Mouse (Mus musculus) hindbrain, postnatal 0 days (tissue): ENCODE measurements at regions not wholly inside any gene's neighbourhood (a gene's known extent, or its start where the extent isn't known, plus 50 kb on each side); places are given as distances from the start of the nearest gene placed in this dataset.

ENCODE experiments used
- ATAC-seq: fragments of 200-750 bp; cut with Nextera tagmentation; 2 replicates; pipeline ENCODE4 v1.8.0; 2017; ENCODE audit warnings: mild to moderate bottlenecking, moderate TSS enrichment, moderate library complexity
- DNase-seq: peaks from one replicate; pipeline ENCODE4 v3.0.0-alpha.2; 2015; ENCODE audit warnings: low spot score
- H3K27ac ChIP-seq: fragments of 300-500 bp; sonication (generic); 2 replicates; pipeline ENCODE4 v1.5.1; 2014; ENCODE audit warnings: mild to moderate bottlenecking
- H3K27me3 ChIP-seq: fragments of 300-500 bp; sonication (generic); 2 replicates; pipeline ENCODE4 v1.6.1; 2014; ENCODE audit warnings: low read length, mixed read lengths; ENCODE audit not compliant: insufficient read depth
- H3K36me3 ChIP-seq: fragments of 300-500 bp; sonication (generic); 2 replicates; pipeline ENCODE4 v1.6.1; 2014; ENCODE audit warnings: low read length, mixed read lengths; ENCODE audit not compliant: insufficient read depth
- H3K4me1 ChIP-seq: fragments of 300-500 bp; sonication (generic); 2 replicates; pipeline ENCODE4 v1.6.1; 2014; ENCODE audit warnings: antibody characterized with exemption, low read length, mixed read lengths; ENCODE audit not compliant: insufficient read depth
- H3K4me2 ChIP-seq: fragments of 300-500 bp; sonication (generic); 2 replicates; pipeline ENCODE4 v1.6.1; 2014; ENCODE audit warnings: low read depth, mild to moderate bottlenecking, low read length, moderate library complexity, mixed read lengths
- H3K4me3 ChIP-seq: fragments of 300-500 bp; sonication (generic); 2 replicates; pipeline ENCODE4 v1.5.1; 2014; ENCODE audit warnings: low read length
- H3K9ac ChIP-seq: fragments of 300-500 bp; sonication (generic); replicated peaks from 2 replicates; pipeline ENCODE4 v1.6.1; 2014; ENCODE audit warnings: mild to moderate bottlenecking, low read length, moderate library complexity, mixed read lengths
- H3K9me3 ChIP-seq: fragments of 300-500 bp; sonication (generic); 2 replicates; pipeline ENCODE4 v1.6.1; 2016; ENCODE audit warnings: low read length, mixed read lengths
- CTCF ChIP-seq: IDR thresholded peaks from 2 replicates; pipeline ENCODE4 v1.5.1; 2016; ENCODE audit warnings: antibody characterized with exemption, control low read depth, low read depth
- WGBS: fragments of 180-500 bp; shearing (Covaris S2); extraction: QIAGEN DNeasy Blood & Tissue Kit; methylation state at CpG from one replicate; pipeline ENCODE4 v1.1.7; 2014; 5-methylcytosine and 5-hydroxymethylcytosine counted together

DNA sequence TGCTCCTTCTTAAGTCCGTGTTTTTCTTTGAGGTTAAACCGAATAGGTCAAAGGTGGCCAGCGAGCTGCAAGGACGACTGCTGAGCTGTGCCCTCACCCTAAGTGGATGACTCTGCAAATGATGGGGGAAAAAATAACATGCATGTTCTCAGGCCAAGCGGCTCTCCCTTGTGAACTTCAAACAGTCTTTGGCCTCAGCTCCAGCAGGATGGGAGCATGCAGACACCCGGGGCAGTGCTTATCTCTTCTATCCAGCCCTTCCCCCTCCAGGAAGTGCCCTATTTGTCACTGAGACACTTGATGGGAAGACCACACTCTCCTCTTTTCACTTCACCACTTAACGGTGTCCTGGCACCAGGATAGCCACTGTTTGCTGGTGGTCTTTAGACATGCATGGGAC, 157.3 kb upstream of the Serp2 start:
- ATAC-seq (no peak), DNase-seq (no peak)
- no peaks in the 10 kb centered on the region for H3K36me3 ChIP-seq
- no peaks in the 10 kb centered on the region for H3K27me3 ChIP-seq
- no peak overlapping the region for H3K27ac ChIP-seq
- H3K9me3 ChIP-seq = no peaks in the 10 kb centered on the region
- WGBS = 74% methylated on average over 7 of the region's 7 CpGs
- H3K4me1 ChIP-seq = no peaks in the 10 kb centered on the region
- no peak overlapping the region for H3K9ac ChIP-seq
- H3K4me2 ChIP-seq = no peak overlapping the region
- H3K4me3 ChIP-seq = no peak overlapping the region
- TF ChIP-seq CTCF = no peak

DNA sequence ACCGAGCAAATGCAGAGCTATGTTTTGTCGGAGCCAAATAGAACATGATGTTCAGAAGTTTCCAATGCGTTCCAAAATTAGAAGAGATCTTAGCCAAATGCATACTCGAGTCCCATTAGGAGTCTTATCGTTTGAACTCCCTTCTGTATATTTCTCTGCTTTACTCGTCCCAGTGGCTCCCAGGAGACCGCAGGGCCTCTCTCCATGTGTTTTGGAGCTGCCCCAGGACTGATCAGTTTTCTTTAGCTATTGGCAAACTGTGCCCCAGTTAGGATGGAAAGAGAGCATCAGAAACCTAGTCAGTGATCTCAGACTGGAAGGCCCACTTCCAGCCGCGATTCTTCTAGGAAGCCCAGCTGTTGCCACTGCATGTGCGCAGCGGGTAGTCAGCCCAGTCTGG, 152.0 kb upstream of the Serp2 start:
- H3K27me3 ChIP-seq = no peaks in the 10 kb centered on the region
- H3K36me3 ChIP-seq = no peaks in the 10 kb centered on the region
- no peak for ATAC-seq
- DNase-seq = no peak
- H3K27ac ChIP-seq = 0 out of 2 replicates have a peak overlapping the region, but pooled peaks have one; percentile 16
- H3K4me2 ChIP-seq = no peak overlapping the region
- no peaks in the 10 kb centered on the region for H3K4me1 ChIP-seq
- H3K4me3 ChIP-seq = no peak overlapping the region
- H3K9ac ChIP-seq = no peak overlapping the region
- no peak for TF ChIP-seq CTCF
- H3K9me3 ChIP-seq = no peaks in the 10 kb centered on the region
- WGBS = 77% methylated on average over 11 of the region's 11 CpGs

- no peak overlapping the region for H3K27ac ChIP-seq
- H3K9ac ChIP-seq = no peak overlapping the region
- H3K4me1 ChIP-seq = 0 out of 2 replicates have a peak, but pooled peaks cover 4% of the 10 kb centered on the region
- no peak overlapping the region for H3K4me2 ChIP-seq
- ATAC-seq (no peak), DNase-seq (no peak)
- H3K9me3 ChIP-seq = no peaks in the 10 kb centered on the region
- no peak for TF ChIP-seq CTCF
- H3K36me3 ChIP-seq = no peaks in the 10 kb centered on the region
- H3K4me3 ChIP-seq = no peak overlapping the region
- WGBS = 90% methylated on average over 7 of the region's 7 CpGs
- no peaks in the 10 kb centered on the region for H3K27me3 ChIP-seq
Measured at GRCm38 (mm10) chr14:76703373-76703764, 146.7 kb upstream of the Serp2 start.

GRCm38 (mm10) chr14:76702709-76703372, 146.2 kb upstream of the Serp2 start:
- Histone ChIP-seq H3K4me2 (no peak overlapping the region), H3K4me1 (0 out of 2 replicates have a peak, but pooled peaks cover 4% of the 10 kb centered on the region), H3K9ac (no peak overlapping the region), H3K9me3 (no peaks in the 10 kb centered on the region), H3K4me3 (no peak overlapping the region), H3K27ac (no peak overlapping the region), H3K27me3 (no peaks in the 10 kb centered on the region), H3K36me3 (no peaks in the 10 kb centered on the region)
- DNase-seq (no peak), ATAC-seq (0 out of 2 replicates have a peak, but pooled peaks have one; percentile 47)
- TF ChIP-seq CTCF = no peak
- WGBS = 64% methylated on average over 8 of the region's 8 CpGs

- Histone ChIP-seq H3K4me1 (0 out of 2 replicates have a peak, but pooled peaks cover 4% of the 10 kb centered on the region), H3K27ac (no peak overlapping the region), H3K36me3 (no peaks in the 10 kb centered on the region), H3K27me3 (no peaks in the 10 kb centered on the region), H3K9me3 (no peaks in the 10 kb centered on the region), H3K4me2 (no peak overlapping the region), H3K4me3 (no peak overlapping the region), H3K9ac (no peak overlapping the region)
- 63% methylated on average over 14 of the region's 14 CpGs for WGBS
- no peak for ATAC-seq
- no peak for DNase-seq
- no peak for TF ChIP-seq CTCF
Measured at GRCm38 (mm10) chr14:76701911-76702708, 145.4 kb upstream of the Serp2 start.

- no peaks in the 10 kb centered on the region for H3K36me3 ChIP-seq
- H3K9me3 ChIP-seq = no peaks in the 10 kb centered on the region
- DNase-seq (no peak), ATAC-seq (no peak)
- no peak overlapping the region for H3K4me2 ChIP-seq
- no peaks in the 10 kb centered on the region for H3K27me3 ChIP-seq
- TF ChIP-seq CTCF = no peak
- no peak overlapping the region for H3K9ac ChIP-seq
- H3K4me3 ChIP-seq = no peak overlapping the region
- no peak overlapping the region for H3K27ac ChIP-seq
- WGBS = 93% methylated on average over 1 of the region's 1 CpGs
- 0 out of 2 replicates have a peak, but pooled peaks cover 4% of the 10 kb centered on the region for H3K4me1 ChIP-seq
Measured at GRCm38 (mm10) chr14:76701304-76701703, 144.6 kb upstream of the Serp2 start.

DNA sequence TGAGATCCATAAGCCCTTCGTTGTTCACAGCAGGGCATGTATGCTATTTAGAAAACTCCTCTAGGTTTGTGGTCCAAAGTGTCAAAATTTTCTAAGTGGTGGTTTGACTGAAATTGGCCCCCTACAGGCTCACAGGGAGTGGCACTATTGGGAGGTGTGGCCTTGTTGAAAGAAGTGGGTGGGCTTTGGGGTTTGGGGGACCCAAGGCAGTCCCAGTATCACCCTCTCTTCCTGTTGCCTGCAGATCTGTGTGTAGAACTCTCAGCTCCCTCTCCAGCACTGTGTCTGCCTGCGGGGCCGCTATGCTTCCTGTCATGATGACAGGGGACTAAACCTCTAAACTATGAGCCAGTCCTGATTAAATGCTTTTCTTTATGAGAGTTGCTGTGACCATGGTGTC, 144.1 kb upstream of the Serp2 start:
- H3K36me3 ChIP-seq = no peaks in the 10 kb centered on the region
- 94% methylated on average over 3 of the region's 3 CpGs for WGBS
- no peak overlapping the region for H3K4me3 ChIP-seq
- no peaks in the 10 kb centered on the region for H3K27me3 ChIP-seq
- no peak overlapping the region for H3K27ac ChIP-seq
- ATAC-seq (no peak), DNase-seq (no peak)
- H3K4me1 ChIP-seq = 0 out of 2 replicates have a peak, but pooled peaks cover 4% of the 10 kb centered on the region
- no peaks in the 10 kb centered on the region for H3K9me3 ChIP-seq
- no peak overlapping the region for H3K4me2 ChIP-seq
- no peak overlapping the region for H3K9ac ChIP-seq
- TF ChIP-seq CTCF = no peak
